In genomic region chr15:88821403-88821802, GRCm38 (mm10) we compare ENCODE assay signal across 23 mouse cellular contexts. TPM values are rescaled to one million over a fixed set of nuclear protein-coding genes. Genes with fewer than 3 reads are reported as not detected.
DNase-seq lines count a peak whose midpoint lies in the region; ATAC-seq and TF ChIP-seq lines count a peak whose summit lies in the region.
"Had no signal": no experiment of that assay in that cellular context is flagged by ENCODE, and none has a peak within 500 bp of the region (broad histone marks: within the 10 kb centered on the region; RNA-seq: fewer than 3 reads in every experiment).

No protein-coding gene starts in this region.

- no peak overlapping the region for H3K27ac ChIP-seq in heart, embryonic 10.5 days
- no peak overlapping the region for H3K27ac ChIP-seq in heart, adult 2 months
- no peak overlapping the region for H3K27ac ChIP-seq in liver, embryonic 13.5 days
- no peak overlapping the region for H3K27ac ChIP-seq in liver, embryonic 11.5 days (ENCODE audit: low read depth, low read length)
- H3K27ac ChIP-seq in embryonic facial prominence, embryonic 12.5 days, result no peak overlapping the region
- H3K27ac ChIP-seq: embryonic facial prominence, embryonic 15.5 days; forebrain, embryonic 12.5 days; heart, embryonic 13.5 days; kidney, postnatal 0 days; layer of hippocampus, adult 2 months; stomach, postnatal 0 days had no signal

- intact Hi-C loops in heart, adult 2 months (cut with DNase I), result loop anchor here (10.0 kb wide), 1 partner anchor 253 kb away; the partner anchor contains the start of gene Trabd

- H3ac ChIP-seq in myocyte (ENCODE audit: control insufficient read depth, insufficient read length), result no peak overlapping the region

- TF ChIP-seq CTCF in heart, adult 2 months (IDR thresholded peaks at IDR 0.05), result no peak

- no peak for DNase-seq in heart, embryonic 10.5 days (ENCODE audit: low spot score)
- no peak for DNase-seq in heart, adult 2 months
- DNase-seq in liver, embryonic 13.5 days, result no peak
- DNase-seq in liver, embryonic 11.5 days (ENCODE audit: low spot score), result no peak
- no peak for DNase-seq in gastrocnemius, postnatal 4 days (ENCODE audit: low spot score in 2 of 2)
- DNase-seq: adrenal gland, postnatal 36 days; gastrocnemius, postnatal 25 days; heart, postnatal 36 days; left cerebral cortex, postnatal 4 days; liver, postnatal 0 days; lung, postnatal 14 days; right cerebral cortex, postnatal 14 days; thymus, postnatal 14 days had no signal

- peaks cover 65% of the 10 kb centered on the region for H3K36me3 ChIP-seq in heart, embryonic 10.5 days
- H3K36me3 ChIP-seq in heart, adult 2 months (ENCODE audit: control insufficient read depth, insufficient read depth, low read length), result no peaks in the 10 kb centered on the region
- H3K36me3 ChIP-seq in liver, embryonic 13.5 days, result peaks cover 49% of the 10 kb centered on the region
- peaks cover 26% of the 10 kb centered on the region for H3K36me3 ChIP-seq in liver, embryonic 11.5 days (ENCODE audit: control insufficient read depth, insufficient read depth, low read length)
- H3K36me3 ChIP-seq in embryonic facial prominence, embryonic 12.5 days, result peaks cover 51% of the 10 kb centered on the region
- peaks cover 13% of the 10 kb centered on the region for H3K36me3 ChIP-seq in myocyte (ENCODE audit: control insufficient read depth, insufficient read depth)

- 0 out of 2 replicates have a peak overlapping the region, but pooled peaks have one; percentile 5 for H3K4me3 ChIP-seq in heart, embryonic 10.5 days
- no peak overlapping the region for H3K4me3 ChIP-seq in heart, adult 2 months
- H3K4me3 ChIP-seq in liver, embryonic 13.5 days (replicated peaks), result no peak overlapping the region
- H3K4me3 ChIP-seq in liver, embryonic 11.5 days (ENCODE audit: low read depth, low read length), result no peak overlapping the region; the same call in 1 of the 2 replicates
- no peak overlapping the region for H3K4me3 ChIP-seq in embryonic facial prominence, embryonic 12.5 days
- H3K4me3 ChIP-seq in myocyte, result peak overlapping the region; percentile 61
- H3K4me3 ChIP-seq: layer of hippocampus, adult 2 months had no signal

- peaks cover 28% of the 10 kb centered on the region for H3K4me1 ChIP-seq in heart, embryonic 10.5 days
- no peaks in the 10 kb centered on the region for H3K4me1 ChIP-seq in heart, adult 2 months (ENCODE audit: control insufficient read depth, insufficient read depth, low read length)
- peaks cover 23% of the 10 kb centered on the region for H3K4me1 ChIP-seq in liver, embryonic 13.5 days (replicated peaks)
- H3K4me1 ChIP-seq in liver, embryonic 11.5 days (replicated peaks; ENCODE audit: control insufficient read depth, insufficient read depth, low read length), result no peaks in the 10 kb centered on the region
- peaks cover 18% of the 10 kb centered on the region for H3K4me1 ChIP-seq in embryonic facial prominence, embryonic 12.5 days

- H3K4me2 ChIP-seq in liver, embryonic 13.5 days, result 0 out of 2 replicates have a peak overlapping the region, but pooled peaks have one; percentile 94
- H3K4me2 ChIP-seq in liver, embryonic 11.5 days, result no peak overlapping the region
- H3K4me2 ChIP-seq in embryonic facial prominence, embryonic 12.5 days (replicated peaks), result peak overlapping the region; percentile 91; the same call in 1 of the 2 replicates
- no peak overlapping the region for H3K4me2 ChIP-seq in myocyte (ENCODE audit: low read depth)

- no peak for ATAC-seq in liver, embryonic 13.5 days (ENCODE audit: low read depth)
- ATAC-seq in liver, embryonic 11.5 days (replicated peaks; ENCODE audit: low FRiP score), result no peak
- no peak for ATAC-seq in embryonic facial prominence, embryonic 12.5 days (ENCODE audit: insufficient number of reproducible peaks, insufficient read depth, low FRiP score, low TSS enrichment)
- ATAC-seq in CD4-positive, CD25-positive, alpha-beta regulatory T cell, adult 4 months, result no peak
- ATAC-seq: liver, postnatal 0 days had no signal

- TF ChIP-seq POLR2A in heart, adult 2 months (IDR thresholded peaks at IDR 0.05; ENCODE audit: insufficient read depth, low read depth, low read length), result no peak
- TF ChIP-seq POLR2A in myocyte (IDR thresholded peaks at IDR 0.05; ENCODE audit: insufficient read length, low read depth), result no peak

- no peaks in the 10 kb centered on the region for H3K27me3 ChIP-seq in heart, embryonic 10.5 days (ENCODE audit: insufficient read depth, poor library complexity, severe bottlenecking)
- no peaks in the 10 kb centered on the region for H3K27me3 ChIP-seq in heart, adult 2 months (ENCODE audit: control insufficient read depth, insufficient read depth, low read length)
- no peaks in the 10 kb centered on the region for H3K27me3 ChIP-seq in liver, embryonic 13.5 days
- no peaks in the 10 kb centered on the region for H3K27me3 ChIP-seq in liver, embryonic 11.5 days (replicated peaks; ENCODE audit: control insufficient read depth, insufficient read depth, low read length)
- H3K27me3 ChIP-seq in embryonic facial prominence, embryonic 12.5 days, result no peaks in the 10 kb centered on the region
- H3K27me3 ChIP-seq in myocyte (ENCODE audit: control insufficient read depth, insufficient read depth, insufficient read length), result no peaks in the 10 kb centered on the region
- H3K27me3 ChIP-seq: embryonic facial prominence, embryonic 15.5 days; forebrain, embryonic 12.5 days; heart, embryonic 13.5 days had no signal

- H3K79me2 ChIP-seq in heart, adult 2 months (replicated peaks; ENCODE audit: control insufficient read depth, insufficient read depth, low read length), result no peaks in the 10 kb centered on the region
- H3K79me2 ChIP-seq in myocyte (ENCODE audit: control insufficient read depth, insufficient read depth), result peaks cover 20% of the 10 kb centered on the region

- no peak overlapping the region for H3K9ac ChIP-seq in heart, adult 2 months (ENCODE audit: low read depth, low read length)
- no peak overlapping the region for H3K9ac ChIP-seq in liver, embryonic 13.5 days
- no peak overlapping the region for H3K9ac ChIP-seq in liver, embryonic 11.5 days (ENCODE audit: low read depth, low read length)
- H3K9ac ChIP-seq in embryonic facial prominence, embryonic 12.5 days, result peak overlapping the region; percentile 10; the same call in 1 of the 2 replicates
- H3K9ac ChIP-seq: embryonic facial prominence, embryonic 15.5 days; forebrain, embryonic 12.5 days had no signal

- 86% methylated on average over 7 of the region's 7 CpGs for WGBS in heart, embryonic 10.5 days
- WGBS in heart, adult 2 months, result 82% methylated on average over 7 of the region's 7 CpGs
- WGBS in liver, embryonic 13.5 days (ENCODE audit: insufficient replicate concordance), result 81% methylated on average over 7 of the region's 7 CpGs
- 90% methylated on average over 7 of the region's 7 CpGs for WGBS in liver, embryonic 11.5 days
- WGBS in embryonic facial prominence, embryonic 12.5 days, result 89% methylated on average over 7 of the region's 7 CpGs

- TF ChIP-seq EP300 in heart, adult 2 months (IDR thresholded peaks at IDR 0.05; ENCODE audit: insufficient read depth, low read depth, low read length), result no peak

- H3K9me3 ChIP-seq in heart, embryonic 10.5 days, result no peaks in the 10 kb centered on the region
- H3K9me3 ChIP-seq in liver, embryonic 13.5 days (replicated peaks), result no peaks in the 10 kb centered on the region
- H3K9me3 ChIP-seq in liver, embryonic 11.5 days (ENCODE audit: control insufficient read depth, low read length), result no peaks in the 10 kb centered on the region
- H3K9me3 ChIP-seq in embryonic facial prominence, embryonic 12.5 days, result no peaks in the 10 kb centered on the region
- H3K9me3 ChIP-seq: embryonic facial prominence, embryonic 15.5 days; forebrain, embryonic 12.5 days; G1E; heart, embryonic 13.5 days had no signal

TF ChIP-seq in myocyte, 11 proteins besides CTCF, POLR2A, EP300 and RAD21 (continues in another document):
- TF ChIP-seq CEBPB (IDR thresholded peaks at IDR 0.05; ENCODE audit: insufficient read depth, poor library complexity, severe bottlenecking) (no peak), USF1 (IDR thresholded peaks at IDR 0.05; ENCODE audit: low read depth) (no peak)

RNA-seq across cellular contexts. Expression of gene Creld2, which starts 2.0 kb away (rescaled TPM):
- polyA plus RNA-seq in heart, embryonic 10.5 days (2016; fragmentation: Nextera tagmentation; extraction: Ambion mirVana), result 98.6 and 126 TPM in 2 replicates
- total RNA-seq in heart, adult 2 months (2021), result 10 to 100 TPM; 23.6 to 24.7 TPM
- polyA plus RNA-seq in heart, adult 2 months (2012; rRNA removed), result 13.6 and 19.9 TPM in 2 replicates
- polyA plus RNA-seq in liver, embryonic 13.5 days (2015; fragmentation: Nextera tagmentation; extraction: Ambion mirVana), result 49.6 and 55.4 TPM in 2 replicates
- polyA plus RNA-seq in liver, embryonic 11.5 days (2014; fragmentation: Nextera tagmentation; extraction: Ambion mirVana), result 107 and 109 TPM in 2 replicates
- 71.9 and 75.7 TPM in 2 replicates for polyA plus RNA-seq in embryonic facial prominence, embryonic 12.5 days (2016; fragmentation: Nextera tagmentation; extraction: Ambion mirVana)
- polyA plus RNA-seq in myocyte (2012; fragmentation: generic; extraction: Trizol), result 49.3 TPM
- 10 to 100 TPM; 24.7 to 25.1 TPM for polyA plus RNA-seq in CD4-positive, CD25-positive, alpha-beta regulatory T cell, adult 4 months (2017; shearing (Covaris generic))
- 10 to 100 TPM; 20.8 to 22.0 TPM for total RNA-seq in gastrocnemius, postnatal 4 days (2021)

RNA-seq across cellular contexts. Expression of gene Alg12, which starts 2.3 kb away (rescaled TPM):
- polyA plus RNA-seq in heart, embryonic 10.5 days (2016; fragmentation: Nextera tagmentation; extraction: Ambion mirVana), result 14.6 and 15.2 TPM in 2 replicates
- total RNA-seq in heart, adult 2 months (2021), result 1 to 10 TPM; 7.2 to 8.7 TPM
- polyA plus RNA-seq in heart, adult 2 months (2012; rRNA removed), result 11.0 and 17.5 TPM in 2 replicates
- polyA plus RNA-seq in liver, embryonic 13.5 days (2015; fragmentation: Nextera tagmentation; extraction: Ambion mirVana), result 5.6 and 6.3 TPM in 2 replicates
- 13.9 and 14.2 TPM in 2 replicates for polyA plus RNA-seq in liver, embryonic 11.5 days (2014; fragmentation: Nextera tagmentation; extraction: Ambion mirVana)
- 10.2 and 12.2 TPM in 2 replicates for polyA plus RNA-seq in embryonic facial prominence, embryonic 12.5 days (2016; fragmentation: Nextera tagmentation; extraction: Ambion mirVana)
- 15.0 TPM for polyA plus RNA-seq in myocyte (2012; fragmentation: generic; extraction: Trizol)
- polyA plus RNA-seq in CD4-positive, CD25-positive, alpha-beta regulatory T cell, adult 4 months (2017; shearing (Covaris generic)), result 10 to 100 TPM; 17.1 to 23.5 TPM
- 1 to 10 TPM; 6.9 to 9.0 TPM for total RNA-seq in gastrocnemius, postnatal 4 days (2021)

RNA-seq across cellular contexts. Expression of gene Pim3, which starts 40.6 kb away (rescaled TPM):
- 68.1 and 73.7 TPM in 2 replicates for polyA plus RNA-seq in heart, embryonic 10.5 days (2016; fragmentation: Nextera tagmentation; extraction: Ambion mirVana)
- total RNA-seq in heart, adult 2 months (2021), result 100 to 1,000 TPM in 1 of 2 experiments, 10 to 100 TPM in 1; 95.3 to 133 TPM
- polyA plus RNA-seq in heart, adult 2 months (2012; rRNA removed), result 45.6 and 58.8 TPM in 2 replicates
- polyA plus RNA-seq in liver, embryonic 13.5 days (2015; fragmentation: Nextera tagmentation; extraction: Ambion mirVana), result 13.8 and 15.1 TPM in 2 replicates
- 34.0 and 35.9 TPM in 2 replicates for polyA plus RNA-seq in liver, embryonic 11.5 days (2014; fragmentation: Nextera tagmentation; extraction: Ambion mirVana)
- 50.6 and 56.9 TPM in 2 replicates for polyA plus RNA-seq in embryonic facial prominence, embryonic 12.5 days (2016; fragmentation: Nextera tagmentation; extraction: Ambion mirVana)
- 26.9 TPM for polyA plus RNA-seq in myocyte (2012; fragmentation: generic; extraction: Trizol)
- polyA plus RNA-seq in CD4-positive, CD25-positive, alpha-beta regulatory T cell, adult 4 months (2017; shearing (Covaris generic)), result 1 to 10 TPM; 1.5 to 4.3 TPM
- 10 to 100 TPM; 18.5 to 21.0 TPM for total RNA-seq in gastrocnemius, postnatal 4 days (2021)

Comparison
In these comparisons a context has a peak if more than half of its experiments do, and no peak if none do; other contexts are left out.
1. H3K4me3 ChIP-seq: peak in heart, embryonic 10.5 days (single experiment) and myocyte (single experiment); none in heart, adult 2 months (single experiment), liver, embryonic 13.5 days (single experiment), liver, embryonic 11.5 days (single experiment) and embryonic facial prominence, embryonic 12.5 days (single experiment).
2. H3K4me2 ChIP-seq: peak in liver, embryonic 13.5 days (single experiment) and embryonic facial prominence, embryonic 12.5 days (single experiment); none in liver, embryonic 11.5 days (single experiment) and myocyte (single experiment).